Mouse (Mus musculus) embryonic fibroblast, embryonic 13.5 days (primary cell): ENCODE measurements around the gene Zswim7.

Experiments used
- CTCF ChIP-seq: IDR thresholded peaks from 2 replicates; pipeline ENCODE4 v1.5.1; 2011; ENCODE audit warnings: mild to moderate bottlenecking, control low read depth, low read length, moderate library complexity, borderline replicate concordance; ENCODE audit not compliant: insufficient read depth
- POLR2A ChIP-seq: IDR thresholded peaks from 2 replicates; pipeline ENCODE4 v1.6.1; 2011; ENCODE audit warnings: low read depth, mild to moderate bottlenecking, control low read depth, low read length, moderate library complexity

DNA sequence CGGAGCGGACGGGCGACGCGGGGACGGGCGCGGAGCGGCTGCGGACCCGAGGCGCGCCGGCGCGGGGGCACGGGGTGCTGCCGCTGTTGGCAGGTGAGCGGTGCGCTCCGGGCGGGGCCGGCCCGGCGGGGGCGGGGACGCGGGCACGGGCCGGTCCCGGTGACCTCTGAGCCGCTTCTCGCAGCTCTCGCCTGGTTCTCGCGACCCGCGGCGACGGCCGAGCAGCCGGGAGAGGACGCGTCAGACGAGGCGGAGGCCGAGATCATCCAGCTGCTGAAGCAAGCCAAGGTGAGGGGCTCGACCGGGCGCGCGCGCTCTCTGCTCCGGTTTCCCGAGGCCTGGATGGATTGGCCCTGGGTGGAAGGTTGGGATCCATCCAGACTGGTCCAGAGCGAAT is 424 bp upstream of the Zswim7 start:
- TF ChIP-seq POLR2A (no peak; the same call in 1 of the 2 replicates), CTCF (no peak)
